8 mouse cellular contexts compared by ENCODE assay signal in genomic region chr7:34167766-34168469, GRCm38 (mm10). TPM values are rescaled to one million over a fixed set of nuclear protein-coding genes. Genes with fewer than 3 reads are reported as not detected.
DNase-seq lines count a peak whose midpoint lies in the region; ATAC-seq and TF ChIP-seq lines count a peak whose summit lies in the region.

No protein-coding gene starts in this region.

- no peak for DNase-seq in layer of hippocampus, adult 2 months (ENCODE audit: low spot score in 2 of 2)
- DNase-seq in layer of hippocampus, adult 9-10 months (ENCODE audit: low spot score), result no peak
- peak; percentile 27 for DNase-seq in Patski (ENCODE audit: low read depth, low spot score)
- DNase-seq in B cell, adult 2 months, result no peak
- no peak for DNase-seq in spleen, adult 12 weeks (ENCODE audit: low spot score)

- under 1% methylated on average over 51 of the region's 54 CpGs for WGBS in forebrain, embryonic 12.5 days
- WGBS in intestine, postnatal 0 days, result under 1% methylated on average over 54 of the region's 54 CpGs
- WGBS in macrophage (ENCODE audit: missing documents), result 0% methylated on average over 53 of the region's 54 CpGs

- H3K4me1 ChIP-seq in forebrain, embryonic 12.5 days, result peaks cover 16% of the 10 kb centered on the region
- no peaks in the 10 kb centered on the region for H3K4me1 ChIP-seq in intestine, postnatal 0 days (replicated peaks; ENCODE audit: control insufficient read depth, insufficient read depth, low read length)

- POLR2A ChIA-PET in Patski (lab: Charles Lee), result interaction anchor here (0.7 kb wide), 1 partner anchor 13 kb away, joined by 3 read pairs; no protein-coding TSS in a partner anchor

- peak overlapping the region; percentile 78 for H3K4me3 ChIP-seq in layer of hippocampus, adult 2 months
- peak overlapping the region; percentile 87 for H3K4me3 ChIP-seq in forebrain, embryonic 12.5 days (replicated peaks)
- H3K4me3 ChIP-seq in intestine, postnatal 0 days (ENCODE audit: low read depth, low read length), result peak overlapping the region; percentile 90
- peak overlapping the region; percentile 78 for H3K4me3 ChIP-seq in macrophage (ENCODE audit: inconsistent target)

- no peak for TF ChIP-seq CTCF in layer of hippocampus, adult 2 months (conservative IDR thresholded peaks at IDR 0.05)
- no peak for TF ChIP-seq CTCF in Patski (IDR thresholded peaks at IDR 0.05)
- no peak for TF ChIP-seq CTCF in intestine, postnatal 0 days (IDR thresholded peaks at IDR 0.05; ENCODE audit: low read depth)

- no peaks in the 10 kb centered on the region for H3K9me3 ChIP-seq in forebrain, embryonic 12.5 days
- no peaks in the 10 kb centered on the region for H3K9me3 ChIP-seq in intestine, postnatal 0 days (ENCODE audit: control insufficient read depth)

- peak overlapping the region; percentile 93 for H3K27ac ChIP-seq in layer of hippocampus, adult 2 months
- H3K27ac ChIP-seq in forebrain, embryonic 12.5 days, result peak overlapping the region; percentile 87
- peak overlapping the region; percentile 82 for H3K27ac ChIP-seq in intestine, postnatal 0 days (ENCODE audit: low read depth, low read length)
- H3K27ac ChIP-seq in macrophage, result peak overlapping the region; percentile 34

- H3K4me2 ChIP-seq in forebrain, embryonic 12.5 days, result peak overlapping the region; percentile 80
- peak overlapping the region; percentile 88 for H3K4me2 ChIP-seq in intestine, postnatal 0 days (replicated peaks; ENCODE audit: low read depth)

- peaks cover 5% of the 10 kb centered on the region for H3K27me3 ChIP-seq in Patski
- H3K27me3 ChIP-seq in forebrain, embryonic 12.5 days, result no peaks in the 10 kb centered on the region
- H3K27me3 ChIP-seq in intestine, postnatal 0 days (replicated peaks; ENCODE audit: control insufficient read depth, insufficient read depth, low read length), result no peaks in the 10 kb centered on the region

- ATAC-seq in Patski, result peak; percentile 70
- ATAC-seq in forebrain, embryonic 12.5 days (ENCODE audit: low FRiP score), result peak; percentile 25
- ATAC-seq in intestine, postnatal 0 days, result peak; percentile 76

- in situ Hi-C loops in Patski (cut with MboI; ENCODE audit: low pct_unique_long_range_greater_than_20kb), result no loop called here

- H3K36me3 ChIP-seq in forebrain, embryonic 12.5 days (replicated peaks), result peaks cover 23% of the 10 kb centered on the region
- peaks cover 19% of the 10 kb centered on the region for H3K36me3 ChIP-seq in intestine, postnatal 0 days (ENCODE audit: control insufficient read depth, insufficient read depth)
- H3K36me3 ChIP-seq in macrophage (ENCODE audit: inconsistent target), result peaks cover 19% of the 10 kb centered on the region

- H3K79me2 ChIP-seq in macrophage (ENCODE audit: inconsistent target), result peaks cover 39% of the 10 kb centered on the region

- H3K9ac ChIP-seq in forebrain, embryonic 12.5 days, result peak overlapping the region; percentile 92
- peak overlapping the region; percentile 90 for H3K9ac ChIP-seq in intestine, postnatal 0 days (ENCODE audit: low read depth, low read length)

- CTCF ChIA-PET in Patski (lab: Charles Lee), result no interaction called here

RNA-seq across cellular contexts. Expression of gene Uba2, which starts 1.5 kb away (rescaled TPM):
- 10 to 100 TPM; 85.7 to 92.9 TPM for total RNA-seq in layer of hippocampus, adult 2 months (2021)
- 118 TPM for polyA plus RNA-seq in Patski (2021)
- polyA plus RNA-seq in forebrain, embryonic 12.5 days (2016; fragmentation: Nextera tagmentation; extraction: Ambion mirVana), result 251 and 253 TPM in 2 replicates
- polyA plus RNA-seq in intestine, postnatal 0 days (2015; fragmentation: Nextera tagmentation; extraction: Ambion mirVana), result 50.2 and 50.8 TPM in 2 replicates
- 100 to 1,000 TPM in 10 of 26 experiments, 10 to 100 TPM in 16; 33.9 to 154 (median 93.8) TPM for total RNA-seq in macrophage (2018; cell fraction: chromatin; rRNA removed)
- total RNA-seq in macrophage (2018; cell fraction: cytosol; rRNA removed), result 10 to 100 TPM; 35.9 to 54.7 (median 48.2) TPM
- 100 to 1,000 TPM in 1 of 26 experiments, 10 to 100 TPM in 25; 26.4 to 107 (median 43.7) TPM for total RNA-seq in macrophage (2018; cell fraction: nucleus; rRNA removed)
- 45.4 to 81.1 TPM (median 48.6 TPM) in 3 replicates for polyA plus RNA-seq in macrophage (2018)

RNA-seq across cellular contexts. Expression of gene Pdcd2l, which starts 28.5 kb away (rescaled TPM):
- total RNA-seq in layer of hippocampus, adult 2 months (2021), result 10 to 100 TPM; 24.5 to 26.8 TPM
- 26.6 TPM for polyA plus RNA-seq in Patski (2021)
- 64.1 and 67.5 TPM in 2 replicates for polyA plus RNA-seq in forebrain, embryonic 12.5 days (2016; fragmentation: Nextera tagmentation; extraction: Ambion mirVana)
- polyA plus RNA-seq in intestine, postnatal 0 days (2015; fragmentation: Nextera tagmentation; extraction: Ambion mirVana), result 26.3 and 26.7 TPM in 2 replicates
- 10 to 100 TPM in 22 of 26 experiments, 1 to 10 TPM in 4; 3.9 to 75.5 (median 26.3) TPM for total RNA-seq in macrophage (2018; cell fraction: chromatin; rRNA removed)
- total RNA-seq in macrophage (2018; cell fraction: cytosol; rRNA removed), result 10 to 100 TPM; 10.4 to 27.9 (median 17.5) TPM
- total RNA-seq in macrophage (2018; cell fraction: nucleus; rRNA removed), result 10 to 100 TPM in 22 of 26 experiments, 1 to 10 TPM in 4; 4.4 to 51.6 (median 18.0) TPM
- 15.9 to 29.8 TPM (median 24.8 TPM) in 3 replicates for polyA plus RNA-seq in macrophage (2018)

RNA-seq across cellular contexts. Expression of gene Wtip, which starts 34.9 kb away (rescaled TPM):
- total RNA-seq in layer of hippocampus, adult 2 months (2021), result 10 to 100 TPM; 11.7 to 12.3 TPM
- polyA plus RNA-seq in Patski (2021) (51.1 TPM), macrophage (2018) (1.1 to 5.6 TPM (median 1.5 TPM) in 3 replicates)
- polyA plus RNA-seq in forebrain, embryonic 12.5 days (2016; fragmentation: Nextera tagmentation; extraction: Ambion mirVana), result 3.8 and 4.4 TPM in 2 replicates
- 3.2 TPM in 2 replicates for polyA plus RNA-seq in intestine, postnatal 0 days (2015; fragmentation: Nextera tagmentation; extraction: Ambion mirVana)
- total RNA-seq in macrophage (2018; cell fraction: chromatin; rRNA removed), result 10 to 100 TPM in 1 of 26 experiments, 1 to 10 TPM in 20, under 1 TPM in 4, not detected in 1; 0.53 to 12.9 (median 2.0) TPM
- 1 to 10 TPM in 16 of 26 experiments, under 1 TPM in 10; 0.30 to 3.5 (median 1.3) TPM for total RNA-seq in macrophage (2018; cell fraction: cytosol; rRNA removed)
- total RNA-seq in macrophage (2018; cell fraction: nucleus; rRNA removed), result 10 to 100 TPM in 1 of 26 experiments, 1 to 10 TPM in 19, under 1 TPM in 5, not detected in 1; 0.58 to 11.9 (median 1.8) TPM

Comparison
In these comparisons a context has a peak if more than half of its experiments do, and no peak if none do; other contexts are left out.
1. H3K27ac ChIP-seq: peak in every context shown above with its lines; median percentile 93 in layer of hippocampus, adult 2 months; 87 in forebrain, embryonic 12.5 days; 82 in intestine, postnatal 0 days; 34 in macrophage.
2. ATAC-seq: peak in every context shown above with its lines; median percentile 76 in intestine, postnatal 0 days; 70 in Patski; 25 in forebrain, embryonic 12.5 days.